Mouse (Mus musculus) ovary, postnatal 14 days (tissue): ENCODE results near the gene Kctd17.
A peak's percentile ranks its signal among the peaks of the same experiment; 100 is the strongest.

ENCODE experiments used
- DNase-seq: peaks from one replicate; pipeline ENCODE4 v3.0.0; 2022; ENCODE audit warnings: low spot score

Kctd17 gene

DNA sequence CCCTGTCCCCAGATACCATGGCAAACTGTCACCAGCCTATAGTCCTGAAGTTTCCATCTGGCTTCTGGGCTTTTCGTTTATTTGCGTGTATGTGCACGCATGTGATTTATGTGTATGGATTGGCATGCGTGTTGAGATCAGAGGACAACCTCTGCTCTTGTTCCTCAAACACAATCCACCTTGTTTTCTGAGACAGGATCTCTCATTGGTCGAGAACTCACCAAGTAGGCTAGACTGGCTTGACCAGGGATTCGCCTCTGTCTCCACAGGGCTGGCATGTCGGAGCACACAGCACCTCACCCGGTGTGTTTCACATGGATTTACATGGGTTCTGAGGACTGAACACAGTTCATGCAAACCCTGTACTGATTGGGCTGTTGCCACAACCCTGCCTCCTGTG, 14.2 kb upstream of the Kctd17 start:
- no peak for DNase-seq

DNA sequence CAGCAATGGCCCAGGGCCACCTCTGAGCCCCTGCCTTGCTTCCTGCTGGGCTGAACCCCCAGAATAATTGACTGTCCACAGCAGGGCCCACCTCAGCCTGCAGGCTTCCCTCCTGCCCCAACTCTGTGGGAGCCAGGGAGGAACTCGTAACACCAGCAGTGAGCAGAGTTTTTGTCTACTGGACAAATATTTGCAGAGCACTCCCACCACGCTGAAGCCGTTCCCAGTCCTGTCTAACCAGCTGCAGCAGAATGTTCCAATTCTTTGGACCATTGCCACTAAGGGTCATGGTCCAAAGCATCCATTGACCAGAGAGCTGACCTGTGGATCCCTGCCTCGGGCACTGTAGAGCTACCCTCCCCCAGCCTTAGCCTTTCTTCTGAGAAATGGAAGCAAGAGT, 11.4 kb upstream of the Kctd17 start:
- peak; percentile 46 for DNase-seq

DNA sequence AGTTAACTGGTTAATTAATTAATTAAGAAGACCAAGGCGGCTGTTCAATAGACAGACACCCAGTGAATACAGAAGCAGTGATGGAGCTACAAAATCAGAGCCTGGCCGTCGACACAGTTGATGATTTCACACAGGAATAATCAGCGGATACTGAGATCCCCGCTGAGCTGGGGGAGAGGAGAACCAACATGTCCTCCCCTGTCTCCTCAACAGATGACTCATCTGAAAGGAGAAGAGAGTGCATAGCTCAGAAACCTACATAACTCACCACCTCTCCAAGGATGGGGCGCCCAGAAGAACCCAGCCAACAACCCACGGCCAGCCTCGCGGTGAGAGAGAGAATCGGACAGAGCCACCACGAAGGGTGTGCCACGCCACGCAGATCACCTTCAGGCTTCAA, 8.0 kb upstream of the Kctd17 start:
- DNase-seq = no peak

DNA sequence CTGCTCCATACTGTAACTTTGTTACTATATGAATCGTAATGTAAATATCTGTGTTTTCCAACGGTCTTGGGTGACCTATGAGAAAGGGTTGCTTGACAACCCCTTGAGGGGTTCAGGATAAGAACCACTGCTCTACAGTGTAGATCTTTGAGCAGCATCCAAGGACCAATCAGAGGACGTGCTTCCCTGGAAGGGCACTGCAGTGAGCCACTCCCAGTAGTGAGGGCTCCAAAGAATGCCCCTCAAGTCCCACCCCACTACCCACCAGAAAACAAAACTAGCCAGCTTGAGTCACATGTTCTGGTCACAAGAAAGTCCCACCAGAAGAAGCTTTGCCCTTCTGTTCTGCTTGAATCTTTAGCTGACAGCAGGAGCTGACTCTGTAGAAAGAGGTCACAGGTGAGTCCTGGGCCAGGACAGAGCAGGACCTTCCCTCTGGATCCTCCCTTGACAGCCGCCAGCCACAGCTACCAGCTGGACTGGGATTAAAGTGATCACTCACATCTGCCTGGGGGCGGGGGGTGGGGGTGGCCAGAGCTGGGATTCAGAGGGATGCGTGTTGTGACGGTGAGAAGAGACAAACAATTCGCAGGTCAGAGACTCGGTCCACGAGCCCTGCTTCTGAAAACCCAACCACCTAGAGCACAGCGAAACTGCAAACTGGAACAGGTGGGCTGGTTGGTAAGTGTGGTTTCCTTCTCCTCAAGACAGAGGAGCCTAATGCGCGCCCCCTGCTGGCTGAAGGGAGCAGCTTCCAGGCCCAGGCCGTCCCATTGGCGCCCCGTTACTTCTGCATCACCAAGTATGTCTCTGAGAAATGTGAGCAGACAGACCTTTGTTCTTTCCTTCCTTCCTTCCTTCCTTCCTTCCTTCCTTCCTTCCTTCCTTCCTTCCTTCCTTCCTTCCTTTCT, 6.1 kb upstream of the Kctd17 start:
- DNase-seq = peak; percentile 85

DNA sequence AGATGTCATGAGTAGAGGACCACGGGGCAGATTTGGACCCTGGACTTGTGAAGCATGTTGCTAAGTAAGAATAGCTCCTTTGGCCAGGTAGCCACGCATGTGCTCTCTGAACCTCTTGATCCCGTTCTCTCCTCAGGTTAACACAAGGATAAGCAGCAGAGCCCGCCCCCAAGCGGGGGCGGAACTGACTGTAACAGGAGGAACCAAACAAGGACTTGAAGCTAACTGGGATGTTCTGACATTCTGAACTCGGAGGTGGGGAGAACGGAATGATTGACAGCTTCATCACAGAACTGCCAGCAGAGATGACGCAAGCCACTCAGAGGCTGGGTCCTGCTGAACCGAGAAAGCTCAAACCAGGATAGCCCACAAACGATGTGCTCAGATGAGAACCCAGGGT, 3.9 kb upstream of the Kctd17 start:
- DNase-seq = no peak

DNA sequence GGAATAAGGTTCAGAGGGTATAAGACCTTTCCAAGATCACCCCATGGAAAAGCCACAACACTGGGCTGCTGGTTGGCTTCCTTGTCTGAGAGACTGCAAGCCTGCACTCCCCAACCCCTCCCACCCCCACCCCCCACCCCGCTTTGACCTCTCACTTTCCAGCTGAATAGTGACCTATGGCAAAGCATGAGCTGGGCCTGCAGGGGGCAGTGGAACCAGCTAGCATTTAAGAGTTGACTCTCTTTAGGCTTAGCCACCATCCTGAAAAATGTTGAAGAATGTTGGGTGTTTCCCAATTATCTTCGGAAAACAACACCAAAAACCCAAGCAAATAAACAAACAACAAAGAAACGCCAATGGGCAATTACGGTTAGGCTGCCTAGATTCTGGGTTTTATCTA, 3.1 kb upstream of the Kctd17 start:
- DNase-seq = no peak

DNA sequence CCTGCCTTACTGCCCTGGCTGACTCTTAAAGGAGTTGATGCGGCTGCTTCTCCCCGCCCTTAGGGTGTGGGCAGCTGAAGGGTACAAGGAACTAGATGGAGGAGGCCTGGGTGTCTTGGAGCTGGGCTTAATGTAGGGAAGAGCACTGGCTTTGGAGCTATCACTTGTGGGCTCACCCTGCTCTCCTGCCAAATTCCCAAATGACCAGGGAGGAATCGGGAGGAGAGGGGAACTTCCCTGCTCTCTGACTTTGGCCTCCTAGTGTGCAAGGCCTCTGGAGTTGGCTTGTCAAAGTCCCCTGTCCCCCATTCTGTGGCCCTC, 735 bp downstream of the Kctd17 start:
- DNase-seq = no peak

DNA sequence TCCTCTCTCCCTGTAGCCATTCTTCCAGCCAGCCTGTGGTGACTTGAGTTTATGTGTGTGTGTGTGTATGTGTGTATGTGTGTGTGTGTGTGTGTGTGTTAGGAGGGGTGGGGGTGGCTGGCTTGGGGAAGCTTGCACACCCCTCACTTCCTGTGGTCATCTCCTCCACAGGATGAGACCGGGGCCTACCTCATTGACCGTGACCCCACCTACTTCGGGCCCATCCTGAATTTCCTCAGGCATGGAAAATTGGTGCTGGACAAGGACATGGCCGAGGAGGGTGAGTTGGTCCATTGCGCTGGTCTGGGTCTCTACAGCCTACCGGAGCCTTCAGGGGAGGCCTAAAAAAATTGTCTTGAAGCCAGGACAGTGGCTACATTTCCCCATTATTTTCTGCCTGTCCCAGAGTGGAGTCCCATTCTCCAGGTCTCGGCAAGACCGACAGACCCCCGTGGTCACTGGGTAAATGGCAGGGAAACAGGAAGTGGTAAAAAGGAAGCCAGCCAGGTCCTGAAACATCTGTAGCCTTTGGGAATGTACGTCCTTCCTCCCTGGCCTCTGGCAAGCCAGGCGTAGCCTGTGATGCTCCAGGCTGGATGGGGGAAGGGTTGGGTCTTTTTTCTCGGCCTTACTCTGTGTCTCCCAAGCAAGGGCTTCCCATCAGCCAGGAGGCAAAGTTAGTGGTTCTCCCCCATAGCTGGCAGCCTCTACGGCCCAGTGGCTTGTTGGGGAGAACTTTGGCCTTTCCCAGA, 1.7 kb downstream of the Kctd17 start:
- DNase-seq = no peak

DNA sequence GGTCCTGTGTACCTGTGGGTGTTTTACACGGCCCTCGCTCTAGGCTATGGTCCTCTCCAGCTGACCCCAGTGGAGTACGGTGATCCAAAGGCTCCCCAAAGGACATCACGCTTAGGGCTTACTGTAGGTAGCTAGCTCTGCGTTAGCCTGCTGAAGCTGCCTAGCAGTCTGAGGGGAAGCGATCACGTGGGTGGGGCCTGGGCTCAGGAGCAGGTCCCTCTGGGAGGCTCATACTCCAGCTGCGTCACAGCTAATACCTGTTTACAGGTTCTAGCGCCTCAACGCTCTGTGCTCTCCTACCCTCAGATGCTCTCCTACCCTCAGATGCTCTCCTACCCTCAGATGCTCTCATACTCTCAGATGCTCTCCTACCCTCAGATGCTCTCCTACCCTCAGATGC, 2.5 kb downstream of the Kctd17 start:
- DNase-seq = no peak

DNA sequence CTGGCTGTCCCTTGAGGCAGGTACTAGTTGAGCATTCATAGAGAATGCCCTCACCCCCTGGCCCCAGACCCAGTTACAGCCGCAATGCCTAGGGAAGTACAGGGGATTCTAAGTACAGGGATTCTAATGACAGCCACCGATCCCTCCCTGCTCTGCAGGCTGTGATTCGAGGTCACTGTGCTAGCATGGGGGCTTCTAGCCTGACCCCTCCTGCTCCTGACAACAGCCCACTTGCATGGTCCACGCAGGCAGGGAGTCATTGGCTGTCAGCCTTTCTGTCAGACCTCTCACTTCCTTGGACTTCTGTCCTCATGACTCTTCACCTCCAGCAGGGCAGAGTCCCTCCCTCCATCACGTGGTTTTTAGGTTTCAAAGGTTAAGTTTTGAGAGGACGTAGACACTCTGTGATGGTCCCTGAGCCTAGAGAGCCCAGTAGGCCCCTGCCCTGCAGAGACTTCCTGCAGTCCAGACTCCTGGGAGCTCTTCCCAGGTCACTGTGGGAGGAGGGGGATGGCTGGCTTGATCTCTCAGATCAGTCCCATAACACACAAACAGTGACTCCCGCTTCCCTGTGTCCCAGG, 3.3 kb downstream of the Kctd17 start:
- no peak for DNase-seq

DNA sequence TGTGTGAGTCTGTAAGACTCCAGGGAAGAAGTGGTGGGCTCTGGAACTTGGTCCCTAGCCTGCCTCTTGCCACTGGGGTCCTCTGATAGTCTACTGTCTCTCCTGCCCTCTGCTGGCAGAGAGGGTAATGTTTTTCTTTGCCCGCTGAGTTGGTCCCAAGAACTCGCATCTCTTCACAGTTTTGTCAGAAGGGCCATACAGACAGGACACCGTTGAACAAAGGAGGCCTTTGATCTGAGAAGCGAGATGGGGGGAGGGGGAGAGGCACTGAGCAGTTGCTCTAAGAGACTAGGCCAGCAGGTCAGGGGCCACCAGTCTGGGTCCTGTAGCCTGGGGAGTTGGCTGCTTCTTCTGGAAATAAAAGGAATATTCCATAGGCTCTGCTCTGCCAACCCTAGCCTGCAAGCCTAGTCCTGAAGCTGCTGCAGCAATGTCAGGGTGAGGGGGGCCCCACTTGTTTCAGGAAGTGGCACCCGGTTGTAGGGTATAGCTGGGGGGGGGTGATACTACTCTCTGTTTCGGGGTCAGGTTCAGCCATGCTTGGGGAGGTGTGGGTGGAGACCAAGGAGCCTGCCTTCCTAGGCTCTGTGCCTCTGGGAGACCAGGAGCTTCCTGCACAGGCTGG, 6.6 kb downstream of the Kctd17 start:
- DNase-seq = no peak

DNA sequence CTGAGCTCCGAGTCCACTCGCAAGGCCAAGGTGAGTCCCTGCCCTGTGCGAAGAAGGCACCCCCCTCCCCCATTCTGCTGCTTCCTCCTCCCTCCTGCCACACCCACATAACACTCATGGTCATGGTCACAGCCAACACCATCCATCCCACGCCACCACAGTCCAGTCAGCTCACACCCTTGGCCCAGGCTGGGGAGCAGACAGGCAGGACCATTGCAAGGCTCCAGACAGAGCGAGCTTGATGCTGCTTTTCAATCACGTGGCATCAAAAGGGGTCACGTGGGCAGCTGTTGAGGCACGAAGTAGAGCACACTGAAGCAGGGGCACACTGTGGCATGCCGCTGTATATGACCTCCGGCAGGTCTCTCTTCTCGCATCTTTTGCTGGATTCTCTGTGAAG, 7.3 kb downstream of the Kctd17 start:
- no peak for DNase-seq

DNA sequence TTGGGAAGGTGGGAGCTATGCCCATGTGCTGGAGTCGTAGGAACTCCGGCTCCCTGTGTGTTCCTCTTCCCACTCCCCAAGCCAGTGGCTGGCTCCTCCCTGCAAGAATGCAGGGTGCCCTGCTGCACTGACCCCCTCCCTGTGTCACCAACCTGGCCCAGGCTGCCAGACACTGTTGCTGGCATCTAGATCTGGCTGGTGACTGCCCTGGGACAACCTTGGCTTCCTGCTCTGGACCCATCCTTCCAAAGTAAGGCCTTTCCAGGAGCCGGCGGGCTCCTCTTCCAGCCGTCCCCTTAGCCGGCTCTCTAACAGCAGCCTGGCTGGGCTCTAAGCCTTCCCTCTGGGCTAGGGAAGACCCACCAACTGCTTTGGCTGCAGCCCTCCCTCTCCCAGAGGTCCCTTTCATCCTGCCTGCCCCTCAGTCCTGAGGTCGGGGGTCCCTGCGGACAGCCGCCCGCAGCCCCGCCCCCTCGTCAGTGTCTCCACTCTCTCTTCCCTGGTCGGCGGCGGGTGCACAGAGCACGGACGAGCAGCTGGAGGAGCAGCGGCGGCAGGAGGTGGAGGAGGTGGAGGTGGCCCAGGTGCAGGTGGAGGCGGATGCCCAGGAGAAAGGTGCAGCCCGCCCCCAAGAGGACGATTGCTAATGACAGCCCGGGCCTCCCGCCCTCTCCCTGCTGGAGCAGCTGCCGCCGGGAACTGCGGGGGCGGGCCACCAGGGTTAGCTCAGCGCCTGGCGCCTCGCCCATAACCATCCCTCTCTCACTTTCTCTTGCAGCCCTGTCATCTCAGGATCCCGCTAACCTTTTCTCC, 8.2 kb downstream of the Kctd17 start:
- DNase-seq = peak; percentile 93

DNA sequence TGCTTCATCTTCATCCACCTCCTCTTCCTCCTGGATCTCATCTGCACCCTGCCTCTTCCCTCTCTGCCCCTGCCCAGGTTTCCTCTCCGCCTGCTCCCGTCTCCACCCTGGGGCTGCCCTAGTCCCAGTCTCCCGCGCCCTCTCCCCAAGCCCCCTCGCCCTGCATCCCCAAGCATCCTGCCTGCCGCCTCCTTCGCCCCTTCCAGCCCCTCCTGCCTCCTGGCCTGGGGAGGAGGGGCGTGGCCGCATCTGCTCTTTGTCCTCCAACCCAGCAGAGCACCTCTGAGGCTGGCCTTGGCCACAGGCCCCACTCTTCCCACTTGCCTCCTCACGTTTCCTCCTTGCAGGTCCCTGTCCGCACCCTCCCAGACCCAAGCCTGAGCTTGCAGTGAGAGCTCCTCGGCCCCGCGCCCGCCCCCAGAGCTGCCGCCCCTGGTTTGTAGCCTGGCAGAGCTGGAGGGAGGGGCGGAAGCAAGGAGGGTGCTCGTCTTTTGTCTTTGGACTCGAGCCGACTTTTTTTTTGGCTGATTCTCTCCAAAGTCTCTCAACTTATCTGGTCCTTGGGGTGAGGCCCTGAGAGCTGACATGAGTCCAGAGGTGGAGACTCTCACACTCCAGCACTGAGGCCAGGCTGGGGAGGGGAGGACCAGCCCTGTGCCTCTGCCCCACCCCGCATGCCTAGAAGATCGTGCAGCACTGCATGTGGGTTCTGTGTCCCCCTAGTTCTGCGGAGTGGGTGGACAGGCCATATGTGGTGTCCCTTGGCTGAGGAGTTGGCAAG, 9.1 kb downstream of the Kctd17 start:
- DNase-seq = peak; percentile 71

DNA sequence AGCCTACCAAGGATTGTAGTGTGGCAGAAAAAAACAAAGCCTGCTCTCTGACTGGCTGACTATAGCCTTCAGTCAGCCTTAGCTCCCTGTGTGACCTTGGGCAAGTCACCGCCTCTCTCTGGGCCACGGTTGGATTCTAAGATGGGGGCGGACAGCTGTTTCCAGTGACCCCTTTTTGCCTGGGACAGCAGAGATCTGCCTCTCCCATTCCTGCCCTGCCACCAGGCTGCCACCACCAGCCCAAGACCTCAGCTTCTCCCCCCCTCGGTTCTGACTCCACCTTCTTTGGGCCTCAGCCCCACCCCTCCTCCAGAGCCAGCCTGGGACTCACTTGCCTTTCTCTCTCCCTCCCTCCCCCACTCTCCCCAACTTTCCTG, 9.6 kb downstream of the Kctd17 start:
- no peak for DNase-seq

DNA sequence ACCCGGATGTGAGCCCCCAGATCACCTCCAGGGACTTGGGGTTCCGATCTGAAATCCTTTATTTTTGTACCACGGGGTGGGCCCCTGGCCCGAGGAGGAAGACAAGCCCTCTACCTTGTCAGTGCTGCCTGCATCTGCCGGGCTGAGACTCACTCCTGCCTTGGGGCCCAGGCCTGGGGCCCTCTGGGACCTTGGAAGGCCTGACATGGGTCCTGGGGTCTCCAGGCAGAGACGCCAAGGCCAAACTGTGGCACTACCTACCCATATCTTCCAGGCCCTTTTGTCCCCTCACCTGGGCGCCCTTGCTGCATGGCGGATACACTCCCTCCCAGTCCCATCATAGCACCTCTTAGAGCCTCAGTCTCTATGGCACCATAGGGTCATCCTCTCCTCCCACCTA, 10.1 kb downstream of the Kctd17 start:
- DNase-seq = no peak

DNA sequence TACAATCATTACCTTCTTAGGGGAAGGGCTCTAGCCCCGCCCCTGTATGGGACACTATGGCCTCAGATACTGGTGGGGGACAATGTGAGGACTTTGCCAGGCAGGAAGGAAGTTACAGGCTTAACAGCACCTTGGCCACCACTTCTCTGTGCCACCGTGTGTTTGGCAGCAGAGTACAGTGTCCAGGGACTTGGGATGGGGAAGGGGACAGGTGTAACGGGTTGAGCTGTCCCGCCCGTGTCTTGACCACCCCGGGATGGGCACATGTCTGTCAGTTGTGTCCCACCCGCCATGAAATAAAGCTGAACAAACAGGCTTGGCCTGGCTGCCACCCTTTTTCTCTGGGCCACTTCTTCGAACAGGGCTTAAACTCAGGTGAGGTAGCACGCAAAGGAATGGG, 10.6 kb downstream of the Kctd17 start:
- no peak for DNase-seq

DNA sequence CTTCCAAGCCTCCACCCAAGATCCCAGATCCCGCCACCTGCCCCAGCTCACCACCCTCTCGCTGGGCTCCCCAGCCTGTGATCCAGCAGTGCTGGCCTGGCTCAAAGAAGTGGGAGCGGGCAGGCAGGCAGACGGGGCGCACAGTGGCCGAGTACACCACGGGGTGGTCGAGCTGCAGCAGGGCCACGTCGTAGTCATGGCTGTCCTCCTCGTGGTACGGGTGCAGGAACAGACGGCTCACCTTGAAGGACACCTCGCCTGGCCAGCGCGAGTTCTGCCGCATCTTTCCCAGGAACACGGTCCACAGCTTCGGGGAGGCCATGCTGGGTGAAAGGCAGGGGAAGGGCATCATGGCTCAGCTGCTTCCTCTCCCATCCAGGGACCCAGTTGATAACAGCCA, 13.9 kb downstream of the Kctd17 start:
- no peak for DNase-seq

DNA sequence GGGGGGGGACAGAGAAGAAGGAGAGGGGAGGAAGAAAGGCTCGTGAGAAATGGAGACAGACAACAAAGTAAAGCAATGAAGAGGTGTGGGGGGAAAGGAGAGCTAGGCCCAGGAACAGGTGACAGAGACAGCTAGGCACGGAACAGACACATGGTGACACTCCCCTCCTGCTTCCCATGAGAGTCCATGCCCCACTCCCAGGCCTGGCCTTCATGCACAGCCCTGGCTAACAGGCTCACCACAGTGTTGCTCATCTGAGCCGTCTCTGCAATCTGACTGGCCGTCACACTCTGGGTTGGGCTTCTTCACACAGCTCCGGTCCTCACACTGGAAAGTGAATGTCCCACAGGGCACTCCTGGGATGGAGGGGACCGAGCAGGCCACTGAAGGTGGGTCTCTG, 15.5 kb downstream of the Kctd17 start:
- no peak for DNase-seq

DNA sequence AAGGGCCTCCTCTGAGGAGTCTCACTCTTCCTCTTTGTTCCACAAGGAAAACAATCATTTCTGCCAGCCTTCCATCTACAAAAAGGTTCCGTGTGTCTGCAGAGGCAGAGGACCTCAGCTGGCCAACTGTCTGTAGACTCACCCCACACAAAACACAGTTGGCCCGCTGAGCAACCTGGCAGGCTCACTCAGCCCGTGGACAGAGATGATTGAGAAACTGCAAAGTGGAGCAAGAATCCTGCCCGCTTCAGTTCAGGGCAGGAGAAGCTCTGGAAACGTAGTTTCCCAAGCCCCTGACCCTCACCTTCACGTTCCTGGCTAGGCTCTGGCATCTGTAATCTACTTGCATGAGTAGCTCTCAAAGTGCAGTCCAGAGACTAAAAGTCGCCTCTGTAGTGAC, 18.8 kb downstream of the Kctd17 start:
- DNase-seq = no peak
